Mouse (Mus musculus) liver, postnatal 0 days (tissue): ENCODE measurements around the gene Tmem168. TPM values are rescaled to one million over a fixed set of nuclear protein-coding genes. Genes with fewer than 3 reads are reported as not detected.

ENCODE experiments used
- ATAC-seq: fragments of 200-750 bp; cut with Nextera tagmentation; 2 replicates; pipeline ENCODE4 v1.8.0; 2017; ENCODE audit warnings: mild to moderate bottlenecking, moderate library complexity
- DNase-seq: peaks from one replicate; pipeline ENCODE4 v3.0.0-alpha.2; 2016
- H3K27ac ChIP-seq: fragments of 300-500 bp; sonication (generic); 2 replicates; pipeline ENCODE4 v1.5.1; 2014; ENCODE audit warnings: antibody characterized with exemption, moderate library complexity, mild to moderate bottlenecking, low read depth
- H3K27me3 ChIP-seq: fragments of 300-500 bp; sonication (generic); 2 replicates; pipeline ENCODE4 v1.6.1; 2014; ENCODE audit warnings: low read length, control low read depth, mixed read lengths; ENCODE audit not compliant: insufficient read depth
- H3K36me3 ChIP-seq: fragments of 300-500 bp; sonication (generic); replicated peaks from 2 replicates; pipeline ENCODE4 v1.6.1; 2014; ENCODE audit warnings: mild to moderate bottlenecking, control low read depth, low read length, moderate library complexity, mixed read lengths; ENCODE audit not compliant: insufficient read depth
- H3K4me1 ChIP-seq: fragments of 300-500 bp; sonication (generic); 2 replicates; pipeline ENCODE4 v1.6.1; 2014; ENCODE audit warnings: antibody characterized with exemption, mild to moderate bottlenecking, control low read depth; ENCODE audit not compliant: insufficient read depth
- H3K4me2 ChIP-seq: fragments of 300-500 bp; sonication (generic); 2 replicates; pipeline ENCODE4 v1.6.1; 2014; ENCODE audit warnings: low read depth, mild to moderate bottlenecking, low read length, moderate library complexity, mixed read lengths
- H3K4me3 ChIP-seq: fragments of 300-500 bp; sonication (generic); 2 replicates; pipeline ENCODE4 v1.5.1; 2014; ENCODE audit warnings: low read depth, low read length
- H3K9ac ChIP-seq: fragments of 300-500 bp; sonication (generic); replicated peaks from 2 replicates; pipeline ENCODE4 v1.6.1; 2014; ENCODE audit warnings: mild to moderate bottlenecking, moderate library complexity
- H3K9me3 ChIP-seq: fragments of 300-500 bp; sonication (generic); 2 replicates; pipeline ENCODE4 v1.6.1; 2016; ENCODE audit warnings: mild to moderate bottlenecking, control low read depth, low read length, mixed read lengths
- CTCF ChIP-seq: sonication (generic); IDR thresholded peaks from 2 replicates; pipeline ENCODE4 v1.5.1; 2016; ENCODE audit warnings: antibody characterized with exemption, low read depth
- EP300 ChIP-seq: IDR thresholded peaks from 2 replicates; pipeline ENCODE4 v1.6.1; 2016; ENCODE audit warnings: antibody characterized with exemption, low read depth, mild to moderate bottlenecking
- WGBS: fragments of 180-500 bp; shearing (Covaris S2); extraction: QIAGEN DNeasy Blood & Tissue Kit; methylation state at CpG from one replicate; pipeline ENCODE4 v1.1.7; 2014; ENCODE audit not compliant: insufficient replicate concordance; 5-methylcytosine and 5-hydroxymethylcytosine counted together
- polyA plus RNA-seq: library from polyadenylated mRNA; unstranded; fragments of >200 nt; fragmentation: Nextera tagmentation; extraction: Ambion mirVana; gene quantifications from 2 replicates; pipeline ENCODE4 v1.2.1, GENCODE M21; 2015

The Tmem168 gene
- polyA plus RNA-seq, 1 experiment from 2014 or later = 11.4 TPM

DNA sequence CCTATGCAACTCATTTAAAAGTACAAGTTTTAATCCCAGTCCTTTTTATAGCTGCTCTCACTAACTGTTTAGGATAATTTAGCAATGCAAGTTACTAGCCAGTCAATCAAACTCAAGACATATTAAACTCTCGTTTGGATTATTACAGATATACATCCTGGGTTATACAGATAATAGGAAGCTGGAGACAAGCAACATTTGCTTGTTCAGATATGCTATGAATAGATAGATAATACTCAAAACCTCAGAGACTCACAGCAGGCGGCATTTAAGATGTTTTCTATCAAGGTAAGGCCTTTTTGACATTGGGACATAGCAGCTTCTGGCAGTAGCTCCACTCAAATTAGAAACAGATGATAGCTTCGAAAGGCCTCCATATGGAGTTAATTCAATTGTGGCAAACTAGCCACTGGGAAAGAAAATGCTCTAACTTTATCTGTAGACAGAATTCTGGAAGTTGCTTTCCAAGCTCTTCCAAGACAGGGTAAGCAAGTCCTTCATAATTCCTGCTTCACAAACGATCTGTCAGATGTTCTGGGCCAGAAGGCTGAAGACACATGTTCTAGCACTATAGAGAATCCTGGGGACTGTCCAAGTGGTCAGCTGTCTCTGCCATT, 15.1 kb downstream of the Tmem168 start:
- Histone ChIP-seq H3K4me2 (no peak overlapping the region), H3K4me3 (no peak overlapping the region), H3K4me1 (no peaks in the 10 kb centered on the region), H3K36me3 (peaks cover 28% of the 10 kb centered on the region), H3K27ac (no peak overlapping the region), H3K9ac (no peak overlapping the region), H3K27me3 (no peaks in the 10 kb centered on the region), H3K9me3 (no peaks in the 10 kb centered on the region)
- DNase-seq = no peak
- no peak for ATAC-seq
- 68% methylated on average over 4 of the region's 4 CpGs for WGBS
- TF ChIP-seq CTCF (no peak), EP300 (no peak)

- ATAC-seq = peak; percentile 59; the same call in 1 of the 2 replicates
These were observed 21.3 kb downstream of the Tmem168 start for GRCm38 (mm10) chr6:13586560-13586959.

DNA sequence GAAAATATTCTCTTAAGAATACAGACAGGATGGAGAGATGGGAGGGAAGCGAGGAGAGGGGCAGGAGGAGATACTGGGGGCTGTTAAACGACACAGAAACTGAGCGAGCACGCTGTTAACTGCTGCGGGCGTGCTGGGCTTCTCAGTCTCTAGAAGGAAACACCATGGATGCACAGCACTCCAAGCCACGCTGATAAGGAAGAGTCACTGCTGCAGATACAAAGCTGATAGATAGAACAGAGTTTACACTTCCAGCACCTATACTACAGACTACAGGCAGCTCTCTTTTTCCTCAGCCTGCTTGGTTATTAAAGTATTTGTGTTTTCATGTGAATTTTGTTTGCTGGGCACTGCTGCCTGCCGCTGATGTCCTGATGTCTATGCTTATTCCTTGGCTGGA, 21.7 kb downstream of the Tmem168 start:
- Histone ChIP-seq H3K4me2 (0 out of 2 replicates have a peak overlapping the region, but pooled peaks have one; percentile 40), H3K36me3 (peaks cover 22% of the 10 kb centered on the region), H3K9ac (no peak overlapping the region), H3K4me1 (peaks cover 5% of the 10 kb centered on the region), H3K27me3 (no peaks in the 10 kb centered on the region), H3K9me3 (no peaks in the 10 kb centered on the region), H3K27ac (no peak overlapping the region), H3K4me3 (no peak overlapping the region)
- no peak for ATAC-seq
- no peak for TF ChIP-seq CTCF
- TF ChIP-seq EP300 = no peak
- 29% methylated on average over 8 of the region's 8 CpGs for WGBS
- DNase-seq = no peak

More at GRCm38 (mm10) chr6:13586560-13586959, 21.3 kb downstream of the Tmem168 start:
- peak; percentile 46 for DNase-seq
- Histone ChIP-seq H3K4me2 (0 out of 2 replicates have a peak overlapping the region, but pooled peaks have one; percentile 40), H3K4me3 (no peak overlapping the region), H3K27me3 (no peaks in the 10 kb centered on the region), H3K27ac (no peak overlapping the region), H3K36me3 (peaks cover 26% of the 10 kb centered on the region), H3K4me1 (peaks cover 5% of the 10 kb centered on the region), H3K9me3 (no peaks in the 10 kb centered on the region), H3K9ac (no peak overlapping the region)
- TF ChIP-seq CTCF (no peak), EP300 (no peak)
- 25% methylated on average over 2 of the region's 2 CpGs for WGBS

DNA sequence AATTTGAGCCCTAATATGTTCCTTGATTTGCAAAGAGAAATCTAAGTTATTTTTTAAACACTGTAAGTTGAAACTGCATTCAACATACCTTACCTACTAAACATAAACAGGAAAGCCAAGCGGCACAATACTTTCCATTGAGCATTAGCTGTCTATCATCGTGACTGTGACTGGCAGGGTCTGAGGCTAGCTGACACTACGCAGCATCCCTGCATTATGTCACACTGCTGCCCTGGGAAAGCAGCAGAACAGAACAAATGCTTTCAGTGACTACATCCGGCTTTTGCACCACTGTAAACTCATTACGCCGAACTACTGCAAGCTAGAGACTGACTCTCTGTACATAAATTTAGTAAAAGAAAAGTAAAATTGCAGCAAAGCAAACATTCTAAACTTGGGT, 23.1 kb downstream of the Tmem168 start:
- H3K4me1 ChIP-seq = peaks cover 5% of the 10 kb centered on the region
- WGBS = 85% methylated on average over 6 of the region's 6 CpGs
- ATAC-seq (no peak), DNase-seq (no peak)
- no peak overlapping the region for H3K4me3 ChIP-seq
- H3K4me2 ChIP-seq = no peak overlapping the region
- H3K9ac ChIP-seq = no peak overlapping the region
- H3K27me3 ChIP-seq = no peaks in the 10 kb centered on the region
- no peaks in the 10 kb centered on the region for H3K9me3 ChIP-seq
- H3K36me3 ChIP-seq = peaks cover 14% of the 10 kb centered on the region
- H3K27ac ChIP-seq = no peak overlapping the region
- TF ChIP-seq EP300 (no peak), CTCF (no peak)

DNA sequence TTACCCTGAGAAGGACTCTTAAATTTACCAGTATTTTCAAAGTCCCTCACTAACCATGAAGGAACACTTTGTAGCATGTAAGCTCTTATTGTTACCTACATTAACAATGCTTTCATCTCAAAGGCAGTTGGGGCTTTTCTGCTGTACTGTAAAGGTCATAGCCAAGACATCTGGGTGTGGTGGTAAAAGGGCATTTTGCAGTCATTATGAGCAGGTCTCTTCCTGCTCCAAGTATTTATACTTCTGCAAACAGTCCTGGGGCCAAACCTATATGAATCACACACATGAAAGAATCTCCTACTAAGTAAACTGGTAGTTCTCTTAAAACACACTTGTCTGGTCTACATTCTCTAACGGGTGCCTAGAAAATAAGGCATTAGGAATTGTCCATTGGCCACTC, 25.8 kb downstream of the Tmem168 start:
- WGBS = 79% methylated on average over 1 of the region's 1 CpGs
- Histone ChIP-seq H3K36me3 (peaks cover 10% of the 10 kb centered on the region), H3K27ac (no peak overlapping the region), H3K27me3 (no peaks in the 10 kb centered on the region), H3K4me2 (no peak overlapping the region), H3K9me3 (no peaks in the 10 kb centered on the region), H3K9ac (no peak overlapping the region), H3K4me3 (no peak overlapping the region), H3K4me1 (peaks cover 5% of the 10 kb centered on the region)
- TF ChIP-seq CTCF (no peak), EP300 (no peak)
- DNase-seq = no peak
- ATAC-seq = no peak

- no peak overlapping the region for H3K4me2 ChIP-seq
- 74% methylated on average over 1 of the region's 1 CpGs for WGBS
- no peak overlapping the region for H3K27ac ChIP-seq
- H3K4me3 ChIP-seq = no peak overlapping the region
- H3K27me3 ChIP-seq = no peaks in the 10 kb centered on the region
- no peak overlapping the region for H3K9ac ChIP-seq
- no peaks in the 10 kb centered on the region for H3K4me1 ChIP-seq
- peak; percentile 44 for TF ChIP-seq CTCF
- no peak for TF ChIP-seq EP300
- no peaks in the 10 kb centered on the region for H3K36me3 ChIP-seq
- H3K9me3 ChIP-seq = no peaks in the 10 kb centered on the region
- DNase-seq (no peak), ATAC-seq (no peak)
These were observed 42.2 kb downstream of the Tmem168 start for GRCm38 (mm10) chr6:13565734-13566133.
